Mouse (Mus musculus) lung, postnatal 14 days (tissue): ENCODE data around the gene Sgtb.

Source experiments
- DNase-seq: peaks from one replicate; pipeline ENCODE4 v3.0.0; 2021

The Sgtb gene

GRCm38 (mm10) chr13:104109288-104109815, at the start of gene Sgtb, which contains the start of gene Nln:
Sgtb (plus strand) TSS chr13:104109741.
Nln (minus strand) TSS chr13:104109614.
- DNase-seq: peak; percentile 85

DNA sequence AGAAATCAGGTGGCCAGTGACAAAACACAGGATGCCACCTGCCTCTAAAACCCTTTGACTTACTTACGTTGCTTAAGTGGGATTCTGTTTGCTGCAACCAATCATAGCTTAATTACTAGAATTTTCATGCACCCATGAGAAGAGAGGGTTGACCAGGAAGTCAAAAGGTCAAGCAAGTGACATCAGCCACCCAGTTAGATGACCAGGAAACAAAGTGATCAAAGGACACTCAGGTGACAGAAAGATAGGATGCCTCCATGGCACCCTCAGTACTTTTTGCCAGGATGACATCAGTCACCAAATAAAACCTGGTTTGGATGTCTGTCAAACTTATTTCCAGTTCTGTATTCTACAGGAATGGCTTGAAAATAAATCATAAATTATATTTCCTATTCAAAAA, 49.3 kb upstream of the Sgtb start:
- DNase-seq: no peak

- no peak for DNase-seq
Observed at GRCm38 (mm10) chr13:104061975-104062750, 47.4 kb upstream of the Sgtb start.

DNA sequence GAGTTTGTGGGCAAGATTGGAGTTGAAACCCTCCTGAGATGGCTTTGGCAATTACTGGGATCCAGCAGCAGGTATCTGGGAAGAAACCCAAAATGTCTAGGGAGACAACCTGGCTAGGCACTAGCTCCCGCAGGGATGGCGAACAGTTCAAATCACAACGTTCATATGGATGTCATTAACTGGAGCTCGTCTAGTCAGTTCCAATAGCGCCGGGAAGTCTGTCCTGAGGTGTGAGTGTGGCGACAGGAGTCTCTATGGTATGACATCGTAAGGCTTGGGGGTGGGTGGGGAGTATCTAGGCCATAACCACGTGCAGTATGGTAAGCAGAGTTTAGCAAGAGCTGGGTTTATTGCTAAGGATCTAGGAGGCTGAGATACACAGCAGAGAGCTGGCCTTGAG, 46.5 kb upstream of the Sgtb start:
- no peak for DNase-seq

DNA sequence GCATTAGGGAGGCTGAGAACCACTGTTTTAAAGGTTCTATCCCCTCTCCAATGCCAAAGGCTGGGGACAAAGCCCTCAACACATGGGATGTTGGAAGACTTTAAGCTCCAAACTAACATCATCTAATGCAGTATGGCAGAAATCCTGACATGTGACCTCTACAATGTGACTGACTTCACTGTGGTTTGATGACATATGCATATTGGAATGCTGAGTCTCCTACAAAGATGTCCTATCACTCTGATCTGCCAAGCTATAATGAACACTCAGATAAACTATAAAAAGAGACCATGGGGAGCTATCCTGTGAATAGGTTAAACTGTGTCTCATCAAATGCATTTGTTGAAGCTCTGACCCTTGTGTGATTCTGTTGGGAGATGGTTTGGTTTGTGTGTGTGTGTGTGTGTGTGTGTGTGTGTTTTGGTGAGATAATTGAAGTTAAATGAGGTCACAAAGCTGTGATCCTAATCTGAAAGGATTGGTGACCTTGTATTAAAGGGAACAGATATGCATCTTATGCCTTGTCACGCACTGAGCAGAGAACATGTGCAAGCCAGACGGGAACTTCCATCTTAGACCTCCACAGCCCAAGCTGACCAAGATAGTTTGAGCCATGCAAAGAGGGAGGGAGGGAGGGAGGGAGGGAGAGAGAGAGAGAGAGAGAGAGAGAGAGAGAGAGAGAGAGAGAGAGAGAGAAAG, 43.7 kb upstream of the Sgtb start:
- DNase-seq: no peak

- peak; percentile 26 for DNase-seq
Observed at GRCm38 (mm10) chr13:104069216-104069615, 40.3 kb upstream of the Sgtb start.

- peak; percentile 43 for DNase-seq
Observed at GRCm38 (mm10) chr13:104070703-104071102, 38.8 kb upstream of the Sgtb start.

DNA sequence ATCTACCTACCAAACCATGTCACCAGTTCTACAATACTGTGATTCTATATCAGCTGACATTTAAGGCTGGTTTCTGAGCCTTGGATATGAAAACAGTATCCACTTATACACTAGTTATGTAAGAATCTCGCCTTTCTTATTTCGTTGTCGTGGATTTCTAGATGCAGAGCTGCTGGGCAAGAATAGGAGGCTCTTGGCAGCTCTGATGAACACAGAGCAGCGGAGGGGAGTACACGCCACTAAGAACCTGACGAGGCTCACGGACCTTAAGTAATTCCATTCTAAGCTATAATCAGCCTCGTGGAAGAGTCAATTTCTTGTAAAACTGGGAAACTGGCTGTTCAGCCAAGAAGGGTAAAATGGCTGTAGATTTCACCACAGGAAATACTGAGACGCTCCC, 37.2 kb upstream of the Sgtb start:
- DNase-seq: no peak

DNA sequence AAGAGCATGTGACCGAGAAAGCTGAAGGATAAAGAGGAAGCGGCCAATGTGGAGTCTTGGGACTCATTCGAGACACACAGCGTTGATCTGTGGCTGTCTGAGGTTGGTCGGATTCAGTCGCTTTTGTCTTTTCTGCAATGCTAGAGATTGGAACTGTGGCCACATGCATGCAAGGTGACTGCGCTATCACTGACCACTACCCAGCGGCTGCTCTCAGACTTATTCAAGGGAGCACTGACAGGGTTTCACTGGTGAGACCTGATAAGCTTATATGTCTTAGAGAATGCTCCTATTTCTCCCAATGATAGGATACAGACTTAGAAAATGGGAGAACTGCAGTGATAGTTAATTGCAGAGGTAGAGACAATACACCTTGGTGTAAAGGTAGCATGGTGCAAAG, 35.3 kb upstream of the Sgtb start:
- DNase-seq: no peak

GRCm38 (mm10) chr13:104074731-104075130, 34.8 kb upstream of the Sgtb start:
- DNase-seq: peak; percentile 74

GRCm38 (mm10) chr13:104076993-104077392, 32.5 kb upstream of the Sgtb start:
- DNase-seq: no peak

GRCm38 (mm10) chr13:104082504-104082903, 27.0 kb upstream of the Sgtb start:
- no peak for DNase-seq

DNA sequence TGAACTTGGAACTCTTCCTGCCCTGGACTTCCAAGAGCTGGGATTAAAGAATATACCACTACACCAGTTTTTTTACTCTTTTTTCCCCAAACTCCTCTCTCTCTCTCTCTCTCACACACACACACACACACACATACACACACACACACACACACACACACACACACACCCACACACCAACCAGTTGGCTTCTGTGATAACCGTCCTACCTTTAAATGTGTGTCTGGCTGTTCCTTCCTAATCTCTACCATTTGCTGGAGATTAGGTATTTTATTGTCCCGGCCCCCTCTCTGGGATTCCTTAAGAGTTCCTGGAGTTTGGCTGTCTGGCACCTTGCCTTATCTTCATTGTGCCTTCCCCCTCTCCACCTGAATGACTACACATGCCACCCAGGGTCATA, 24.9 kb upstream of the Sgtb start:
- no peak for DNase-seq

DNA sequence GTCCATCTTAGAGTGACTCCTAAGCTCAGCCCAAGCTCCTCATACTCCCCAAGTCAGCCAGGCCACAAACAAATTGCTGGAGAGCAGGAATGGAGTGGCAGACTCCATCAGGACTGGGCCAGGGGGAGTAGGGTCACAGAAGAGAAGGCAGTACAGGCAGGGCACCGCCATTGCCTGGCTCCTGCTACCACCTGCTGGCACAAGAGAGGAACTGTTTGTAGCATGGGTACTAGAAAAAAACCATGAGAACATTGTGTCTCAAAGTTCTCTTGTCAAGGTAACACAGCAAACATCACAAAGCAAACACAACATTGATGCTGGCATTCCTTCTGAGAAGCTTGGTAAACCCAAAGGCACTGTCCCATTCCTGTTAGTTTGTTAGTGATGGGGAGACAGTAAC, 20.2 kb upstream of the Sgtb start:
- peak; percentile 56 for DNase-seq

DNA sequence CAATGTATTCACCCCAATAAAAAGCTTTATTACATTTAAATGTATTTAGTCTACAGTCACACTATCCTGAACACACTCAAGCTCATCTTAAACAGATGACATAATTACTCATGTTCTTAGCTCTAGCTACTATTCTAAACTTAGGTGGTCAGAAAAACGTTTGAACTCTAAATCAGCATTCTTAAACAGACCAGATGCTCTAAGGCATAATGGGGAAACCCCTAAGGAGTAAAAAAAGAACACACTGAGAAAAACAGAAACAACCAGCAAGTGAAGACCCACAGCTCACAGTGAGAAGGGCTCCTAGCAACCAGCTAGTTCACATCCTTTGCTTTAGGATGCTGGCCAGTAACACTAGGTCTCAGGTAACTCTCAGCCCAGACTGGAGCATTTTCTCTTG, 17.8 kb upstream of the Sgtb start:
- no peak for DNase-seq

- DNase-seq: peak; percentile 26
Observed at GRCm38 (mm10) chr13:104094531-104095385, 14.8 kb upstream of the Sgtb start.

DNA sequence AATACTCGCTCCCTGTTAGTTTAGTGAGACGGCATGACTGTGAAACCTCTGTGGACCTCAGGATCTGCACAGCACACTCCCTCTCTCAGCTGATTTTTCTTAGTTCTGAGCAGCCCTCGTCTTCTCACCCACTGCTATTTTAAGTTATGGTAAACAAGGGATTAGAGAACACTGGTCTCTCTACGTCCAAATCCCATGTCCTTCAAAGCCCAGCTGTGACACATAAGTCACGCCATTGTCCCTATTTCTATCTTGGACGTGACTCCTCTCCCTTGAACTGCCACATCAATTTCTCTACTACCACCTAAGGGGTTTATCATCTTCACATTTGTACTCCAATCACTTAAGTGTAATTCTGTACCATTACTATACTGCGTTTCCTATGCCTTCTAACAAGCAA, 13.6 kb upstream of the Sgtb start:
- DNase-seq: no peak

GRCm38 (mm10) chr13:104097190-104097589, 12.4 kb upstream of the Sgtb start:
- DNase-seq: peak; percentile 24

DNA sequence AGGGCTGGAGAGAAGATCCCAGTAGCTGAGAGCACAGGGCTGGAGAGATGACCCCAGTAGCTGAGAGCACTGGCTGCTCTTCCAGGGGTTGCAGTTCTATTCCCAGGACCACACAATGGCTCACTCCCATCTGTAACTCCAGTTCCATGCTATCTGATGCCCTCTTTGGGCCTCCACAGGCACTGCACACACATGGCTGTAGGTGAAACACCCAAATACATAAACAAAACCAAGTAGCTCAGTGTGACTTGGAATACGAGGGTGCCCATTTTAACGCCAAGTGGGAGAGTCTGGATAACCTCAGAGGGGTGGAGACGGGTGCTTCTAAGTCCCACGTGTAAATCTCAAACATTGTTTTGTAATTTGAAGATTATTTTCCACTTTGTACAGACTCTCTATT, 9.1 kb upstream of the Sgtb start:
- no peak for DNase-seq

DNA sequence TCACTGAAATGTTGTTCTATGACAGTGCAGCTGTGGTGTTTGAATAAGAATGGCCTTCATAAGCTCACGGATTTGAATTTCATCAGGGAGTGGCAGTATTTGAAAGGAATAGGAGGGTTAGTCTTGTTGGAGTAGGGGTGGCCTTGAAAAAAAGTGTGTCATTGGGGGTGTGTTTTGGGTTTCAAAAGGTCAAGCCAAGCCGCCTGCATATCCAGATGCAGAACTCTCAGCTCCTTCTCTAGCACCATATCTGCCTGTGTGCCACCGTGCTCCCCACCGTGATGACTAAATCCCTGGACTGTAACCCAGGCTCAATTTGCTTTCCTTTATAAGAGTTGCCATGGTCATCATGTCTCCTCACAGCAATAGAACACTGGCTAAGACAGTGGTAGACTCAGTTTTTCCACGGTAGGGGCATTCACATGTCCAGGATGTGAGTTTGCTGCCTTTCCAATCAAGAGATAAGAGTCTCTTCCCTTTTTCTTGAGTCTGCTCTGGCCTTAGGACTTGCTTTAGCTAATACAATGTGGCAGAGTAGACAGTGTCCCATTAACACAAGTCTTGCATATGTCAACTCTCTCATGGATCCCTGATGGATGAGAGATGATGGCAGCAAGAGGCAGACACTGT, 7.8 kb upstream of the Sgtb start:
- DNase-seq: no peak

DNA sequence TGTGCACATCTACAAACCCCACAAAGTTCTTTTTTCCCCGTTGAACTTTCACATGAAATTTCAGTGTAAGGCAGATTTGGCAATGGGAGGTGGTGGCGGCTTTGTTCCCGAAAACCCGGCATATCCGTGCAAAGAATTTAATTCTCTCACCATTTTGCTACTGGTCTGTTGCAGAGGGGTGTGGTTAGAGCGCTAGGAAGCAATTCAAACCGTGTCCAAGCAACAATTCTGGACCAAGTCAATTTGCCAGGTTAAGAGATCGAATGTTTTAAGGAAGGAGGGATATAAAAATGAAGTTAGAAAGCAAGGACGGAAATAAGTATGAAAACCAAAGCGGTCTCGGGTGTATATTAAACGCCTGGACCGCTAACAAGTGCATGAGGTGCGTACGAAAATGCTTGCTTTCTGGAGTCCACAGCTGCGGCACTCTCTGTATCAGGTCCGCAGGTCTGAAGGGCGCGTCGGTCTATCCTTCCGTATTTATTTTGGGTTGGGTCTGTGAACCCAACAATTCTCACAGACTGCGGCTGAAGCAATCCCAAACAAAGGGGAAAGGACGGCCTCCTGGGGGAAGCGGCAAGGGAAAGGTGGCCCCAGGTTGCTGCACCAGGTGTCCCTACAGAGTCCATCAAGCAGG, 772 bp upstream of the Sgtb start:
- DNase-seq: no peak

DNA sequence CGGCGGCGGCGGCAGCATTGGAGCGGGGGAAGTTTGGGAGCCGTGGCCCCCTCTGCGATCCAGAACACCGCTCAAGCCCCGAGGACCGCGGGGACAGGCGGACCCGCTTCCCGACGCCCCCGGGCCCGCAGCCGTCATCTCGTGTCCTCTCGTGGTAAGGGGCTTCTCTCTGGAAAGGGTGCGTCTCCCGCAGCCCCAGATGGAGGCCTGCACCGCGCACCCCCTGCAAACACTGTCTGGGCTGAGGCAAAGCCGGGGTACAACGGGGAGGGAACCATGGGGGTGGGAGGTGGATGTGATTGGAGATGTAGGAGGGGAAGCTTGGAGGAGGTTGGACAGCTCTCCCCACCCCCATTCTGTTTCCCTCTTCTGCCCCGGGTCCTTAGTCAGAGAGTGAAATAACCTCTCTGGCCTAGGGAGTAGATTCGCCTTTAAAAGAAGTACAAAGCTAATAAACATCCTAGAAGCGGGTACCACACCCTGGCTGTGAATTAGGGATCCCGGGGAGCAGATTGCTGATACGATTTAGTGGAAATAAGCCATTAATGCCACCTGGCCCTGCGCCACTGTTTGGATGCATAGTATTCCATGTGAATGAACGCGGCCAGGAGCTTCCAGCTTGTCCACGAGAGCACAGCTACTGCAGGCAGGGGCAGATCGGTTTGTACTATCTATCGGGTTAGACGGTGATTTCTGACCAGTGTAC, 428 bp downstream of the Sgtb start:
- DNase-seq: peak; percentile 42
